Mouse (Mus musculus) midbrain, embryonic 11.5 days (tissue): ENCODE data around the gene Tanc2. TPM values are rescaled to one million over a fixed set of nuclear protein-coding genes. Genes with fewer than 3 reads are reported as not detected.

Source experiments
- ATAC-seq: fragments of 200-750 bp; cut with Nextera tagmentation; 2 replicates; pipeline ENCODE4 v1.8.0; 2017; ENCODE audit warnings: moderate TSS enrichment, moderate library complexity; ENCODE audit not compliant: low FRiP score
- DNase-seq: peaks from one replicate; pipeline ENCODE4 v3.0.0; 2015; ENCODE audit warnings: low spot score; ENCODE audit errors: missing footprints
- H3K27ac ChIP-seq: fragments of 300-500 bp; sonication (generic); 2 replicates; pipeline ENCODE4 v1.5.1; 2014; ENCODE audit warnings: low read depth, low read length
- H3K27me3 ChIP-seq: fragments of 300-500 bp; sonication (generic); 2 replicates; pipeline ENCODE4 v1.6.1; 2014; ENCODE audit warnings: mild to moderate bottlenecking, low read length, moderate library complexity, mixed read lengths; ENCODE audit not compliant: control insufficient read depth, insufficient read depth
- H3K36me3 ChIP-seq: fragments of 300-500 bp; sonication (generic); 2 replicates; pipeline ENCODE4 v1.6.1; 2014; ENCODE audit warnings: mild to moderate bottlenecking, low read length, moderate library complexity, mixed read lengths; ENCODE audit not compliant: control insufficient read depth, insufficient read depth
- H3K4me1 ChIP-seq: fragments of 300-500 bp; sonication (generic); 2 replicates; pipeline ENCODE4 v1.6.1; 2014; ENCODE audit warnings: low read length; ENCODE audit not compliant: control insufficient read depth, insufficient read depth
- H3K4me2 ChIP-seq: fragments of 300-500 bp; sonication (generic); 2 replicates; pipeline ENCODE4 v1.6.1; 2014; ENCODE audit warnings: mild to moderate bottlenecking, moderate library complexity
- H3K4me3 ChIP-seq: fragments of 300-500 bp; sonication (generic); 2 replicates; pipeline ENCODE4 v1.5.1; 2014; ENCODE audit warnings: low read depth, low read length
- H3K9ac ChIP-seq: fragments of 300-500 bp; sonication (generic); 2 replicates; pipeline ENCODE4 v1.6.1; 2014; ENCODE audit warnings: low read length
- H3K9me3 ChIP-seq: fragments of 300-500 bp; sonication (generic); 2 replicates; pipeline ENCODE4 v1.6.1; 2016; ENCODE audit warnings: low read length; ENCODE audit not compliant: control insufficient read depth
- WGBS: fragments of 180-500 bp; shearing (Covaris S2); extraction: QIAGEN DNeasy Blood & Tissue Kit; methylation state at CpG from one replicate; pipeline ENCODE4 v1.1.7; 2014; 5-methylcytosine and 5-hydroxymethylcytosine counted together
- polyA plus RNA-seq: library from polyadenylated mRNA; unstranded; fragments of >200 nt; fragmentation: Nextera tagmentation; extraction: Ambion mirVana; gene quantifications from 2 replicates; pipeline ENCODE4 v1.2.1, GENCODE M21; 2014

Tanc2 gene
- polyA plus RNA-seq, 1 experiment from 2014 or later = 9.9 TPM

- Histone ChIP-seq H3K9ac (no peak overlapping the region), H3K4me1 (no peaks in the 10 kb centered on the region), H3K4me3 (no peak overlapping the region)
Measured at GRCm38 (mm10) chr11:105837962-105838361, 248.2 kb downstream of the Tanc2 start.

GRCm38 (mm10) chr11:105845901-105846300 is 256.1 kb downstream of the Tanc2 start:
- no peak overlapping the region for H3K9ac ChIP-seq
- H3K36me3 ChIP-seq = no peaks in the 10 kb centered on the region
- H3K4me2 ChIP-seq = no peak overlapping the region
- ATAC-seq (no peak), DNase-seq (no peak)
- H3K4me3 ChIP-seq = no peak overlapping the region
- no peaks in the 10 kb centered on the region for H3K4me1 ChIP-seq
- no peaks in the 10 kb centered on the region for H3K27me3 ChIP-seq
- H3K27ac ChIP-seq = no peak overlapping the region
- no peaks in the 10 kb centered on the region for H3K9me3 ChIP-seq
- 100% methylated on average over 1 of the region's 1 CpGs for WGBS

More at GRCm38 (mm10) chr11:105837962-105838361, 248.2 kb downstream of the Tanc2 start:
- Histone ChIP-seq H3K9me3 (no peaks in the 10 kb centered on the region), H3K27me3 (no peaks in the 10 kb centered on the region), H3K4me2 (no peak overlapping the region), H3K27ac (no peak overlapping the region), H3K36me3 (no peaks in the 10 kb centered on the region)
- DNase-seq (no peak), ATAC-seq (no peak)

GRCm38 (mm10) chr11:105855504-105855903 is 265.7 kb downstream of the Tanc2 start:
- Histone ChIP-seq H3K36me3 (no peaks in the 10 kb centered on the region), H3K9ac (no peak overlapping the region), H3K4me3 (no peak overlapping the region), H3K27me3 (no peaks in the 10 kb centered on the region), H3K4me2 (no peak overlapping the region), H3K9me3 (no peaks in the 10 kb centered on the region), H3K4me1 (no peaks in the 10 kb centered on the region), H3K27ac (no peak overlapping the region)
- WGBS = 71% methylated on average over 3 of the region's 3 CpGs
- ATAC-seq (no peak), DNase-seq (no peak)

- no peaks in the 10 kb centered on the region for H3K27me3 ChIP-seq
- DNase-seq = no peak
Measured at GRCm38 (mm10) chr11:105858063-105858462, 268.3 kb downstream of the Tanc2 start.

GRCm38 (mm10) chr11:105885558-105885957 is 295.8 kb downstream of the Tanc2 start:
- H3K4me3 ChIP-seq = no peak overlapping the region
- ATAC-seq = no peak
- H3K27ac ChIP-seq = no peak overlapping the region
- H3K9ac ChIP-seq = no peak overlapping the region
- DNase-seq = no peak
- 97% methylated on average over 1 of the region's 1 CpGs for WGBS
- no peak overlapping the region for H3K4me2 ChIP-seq
- no peaks in the 10 kb centered on the region for H3K27me3 ChIP-seq
- H3K4me1 ChIP-seq = no peaks in the 10 kb centered on the region
- no peaks in the 10 kb centered on the region for H3K9me3 ChIP-seq
- no peaks in the 10 kb centered on the region for H3K36me3 ChIP-seq

More at GRCm38 (mm10) chr11:105858063-105858462, 268.3 kb downstream of the Tanc2 start:
- H3K9me3 ChIP-seq = no peaks in the 10 kb centered on the region
- H3K27ac ChIP-seq = no peak overlapping the region
- H3K9ac ChIP-seq = no peak overlapping the region
- H3K4me2 ChIP-seq = no peak overlapping the region
- H3K36me3 ChIP-seq = no peaks in the 10 kb centered on the region
- H3K4me1 ChIP-seq = no peaks in the 10 kb centered on the region
- no peak for ATAC-seq
- H3K4me3 ChIP-seq = no peak overlapping the region

- Histone ChIP-seq H3K27ac (no peak overlapping the region), H3K27me3 (no peaks in the 10 kb centered on the region), H3K36me3 (no peaks in the 10 kb centered on the region), H3K9me3 (no peaks in the 10 kb centered on the region), H3K4me1 (no peaks in the 10 kb centered on the region), H3K4me2 (no peak overlapping the region), H3K9ac (no peak overlapping the region), H3K4me3 (no peak overlapping the region)
- DNase-seq (no peak), ATAC-seq (no peak)
- WGBS = 69% methylated on average over 1 of the region's 1 CpGs
Measured at GRCm38 (mm10) chr11:105887281-105887680, 297.5 kb downstream of the Tanc2 start.

- Histone ChIP-seq H3K9me3 (no peaks in the 10 kb centered on the region), H3K9ac (no peak overlapping the region), H3K27ac (no peak overlapping the region), H3K4me2 (no peak overlapping the region), H3K4me3 (no peak overlapping the region), H3K27me3 (no peaks in the 10 kb centered on the region), H3K36me3 (no peaks in the 10 kb centered on the region), H3K4me1 (no peaks in the 10 kb centered on the region)
- WGBS = 67% methylated on average over 1 of the region's 1 CpGs
- no peak for DNase-seq
- no peak for ATAC-seq
Measured at GRCm38 (mm10) chr11:105899151-105899550, 309.4 kb downstream of the Tanc2 start.

- ATAC-seq (no peak), DNase-seq (no peak)
- H3K27me3 ChIP-seq = no peaks in the 10 kb centered on the region
- no peaks in the 10 kb centered on the region for H3K36me3 ChIP-seq
- H3K27ac ChIP-seq = no peak overlapping the region
- H3K4me1 ChIP-seq = no peaks in the 10 kb centered on the region
- H3K4me3 ChIP-seq = no peak overlapping the region
- no peaks in the 10 kb centered on the region for H3K9me3 ChIP-seq
- H3K9ac ChIP-seq = no peak overlapping the region
- WGBS = 76% methylated on average over 2 of the region's 2 CpGs
- no peak overlapping the region for H3K4me2 ChIP-seq
Measured at GRCm38 (mm10) chr11:105901501-105901900, 311.7 kb downstream of the Tanc2 start.

- WGBS = 85% methylated on average over 1 of the region's 1 CpGs
Measured at GRCm38 (mm10) chr11:105902956-105903355, 313.2 kb downstream of the Tanc2 start.

More at GRCm38 (mm10) chr11:105902956-105903355, 313.2 kb downstream of the Tanc2 start:
- DNase-seq = no peak
- Histone ChIP-seq H3K9ac (no peak overlapping the region), H3K36me3 (no peaks in the 10 kb centered on the region), H3K4me2 (no peak overlapping the region), H3K27ac (no peak overlapping the region), H3K4me1 (no peaks in the 10 kb centered on the region), H3K27me3 (no peaks in the 10 kb centered on the region), H3K9me3 (no peaks in the 10 kb centered on the region), H3K4me3 (no peak overlapping the region)
- no peak for ATAC-seq
